Comparison of ENCODE assay signal across 8 mouse cellular contexts in genomic region chr11:51820861-51821260, GRCm38 (mm10). TPM values are rescaled to one million over a fixed set of nuclear protein-coding genes. Genes with fewer than 3 reads are reported as not detected.
A peak's percentile ranks its signal among the peaks of the same experiment; 100 is the strongest.
DNase-seq lines count a peak whose midpoint lies in the region; ATAC-seq lines count a peak whose summit lies in the region.

No protein-coding gene starts in this region.

- no peak for ATAC-seq in hindbrain, embryonic 11.5 days (ENCODE audit: low FRiP score)
- ATAC-seq in hindbrain, embryonic 16.5 days = no peak
- ATAC-seq in activated CD4-positive, CD25-positive, alpha-beta regulatory T cell, adult 4 months = peak; percentile 38
- ATAC-seq in limb, embryonic 11.5 days (ENCODE audit: insufficient number of reproducible peaks, low FRiP score, low TSS enrichment, low read depth) = no peak

- H3K9me3 ChIP-seq in hindbrain, embryonic 11.5 days (ENCODE audit: control insufficient read depth, low read length) = no peaks in the 10 kb centered on the region
- no peaks in the 10 kb centered on the region for H3K9me3 ChIP-seq in hindbrain, embryonic 16.5 days (ENCODE audit: control insufficient read depth, low read length)
- H3K9me3 ChIP-seq in limb, embryonic 11.5 days (ENCODE audit: control insufficient read depth, low read length) = no peaks in the 10 kb centered on the region

- intact Hi-C loops in heart, postnatal 36 days (cut with DNase I) = loop anchor here (1.0 kb wide), 2 partner anchors 34 to 146 kb away; partner anchors contain the start of gene Cdkn2aipnl

- no peak overlapping the region for H3K9ac ChIP-seq in hindbrain, embryonic 11.5 days (ENCODE audit: low read depth, low read length)
- no peak overlapping the region for H3K9ac ChIP-seq in hindbrain, embryonic 16.5 days (ENCODE audit: low read depth, low read length)
- H3K9ac ChIP-seq in limb, embryonic 11.5 days (ENCODE audit: low read length) = no peak overlapping the region

- H3K27ac ChIP-seq in hindbrain, embryonic 11.5 days (ENCODE audit: low read depth, low read length) = no peak overlapping the region
- no peak overlapping the region for H3K27ac ChIP-seq in hindbrain, embryonic 16.5 days (ENCODE audit: low read depth, low read length)
- no peak overlapping the region for H3K27ac ChIP-seq in limb, embryonic 11.5 days (replicated peaks; ENCODE audit: low read depth, low read length)

- H3K4me1 ChIP-seq in hindbrain, embryonic 11.5 days (replicated peaks; ENCODE audit: control insufficient read depth, insufficient read depth, low read length) = no peaks in the 10 kb centered on the region
- peaks cover 10% of the 10 kb centered on the region for H3K4me1 ChIP-seq in hindbrain, embryonic 16.5 days (ENCODE audit: control insufficient read depth, insufficient read depth, low read depth, low read length)
- no peaks in the 10 kb centered on the region for H3K4me1 ChIP-seq in limb, embryonic 11.5 days (ENCODE audit: control insufficient read depth, insufficient read depth, low read length)

- peak; percentile 84 for DNase-seq in hindbrain, embryonic 11.5 days (ENCODE audit: low spot score)
- DNase-seq in embryo, embryonic 10 days (ENCODE audit: low spot score) = peak; percentile 83
- DNase-seq in heart, postnatal 36 days = peak; percentile 81 to 87
- DNase-seq in limb, embryonic 11.5 days (ENCODE audit: low spot score) = peak; percentile 85
- DNase-seq in ovary, postnatal 10 days (ENCODE audit: low spot score) = peak; percentile 59
- DNase-seq in thymus, postnatal 0 days (ENCODE audit: low spot score) = peak; percentile 77

- WGBS in hindbrain, embryonic 11.5 days = 52% methylated on average over 11 of the region's 11 CpGs
- WGBS in hindbrain, embryonic 16.5 days = 47% methylated on average over 11 of the region's 11 CpGs
- WGBS in limb, embryonic 11.5 days = 46% methylated on average over 11 of the region's 11 CpGs

- no peak overlapping the region for H3K4me2 ChIP-seq in hindbrain, embryonic 11.5 days (replicated peaks; ENCODE audit: low read depth, low read length)
- no peak overlapping the region for H3K4me2 ChIP-seq in hindbrain, embryonic 16.5 days (ENCODE audit: low read length)
- H3K4me2 ChIP-seq in limb, embryonic 11.5 days (ENCODE audit: low read depth, severe bottlenecking) = no peak overlapping the region

- H3K27me3 ChIP-seq in hindbrain, embryonic 11.5 days (ENCODE audit: control insufficient read depth, insufficient read depth, low read length) = no peaks in the 10 kb centered on the region
- H3K27me3 ChIP-seq in hindbrain, embryonic 16.5 days (replicated peaks; ENCODE audit: control insufficient read depth, insufficient read depth, low read length) = no peaks in the 10 kb centered on the region
- H3K27me3 ChIP-seq in limb, embryonic 11.5 days (ENCODE audit: control insufficient read depth, insufficient read depth, low read length) = no peaks in the 10 kb centered on the region

- H3K4me3 ChIP-seq in hindbrain, embryonic 11.5 days (ENCODE audit: low read depth, low read length) = no peak overlapping the region
- no peak overlapping the region for H3K4me3 ChIP-seq in hindbrain, embryonic 16.5 days (ENCODE audit: low read length)
- no peak overlapping the region for H3K4me3 ChIP-seq in limb, embryonic 11.5 days (ENCODE audit: low read depth, low read length)

- H3K36me3 ChIP-seq in hindbrain, embryonic 11.5 days (ENCODE audit: control insufficient read depth, insufficient read depth, low read length) = no peaks in the 10 kb centered on the region
- peaks cover 3% of the 10 kb centered on the region; the same call in 1 of the 2 replicates for H3K36me3 ChIP-seq in hindbrain, embryonic 16.5 days (ENCODE audit: control insufficient read depth, insufficient read depth, low read length)
- H3K36me3 ChIP-seq in limb, embryonic 11.5 days (ENCODE audit: control insufficient read depth, insufficient read depth, low read length) = no peaks in the 10 kb centered on the region

RNA-seq across cellular contexts. Expression of gene Jade2, which starts 36.6 kb away (rescaled TPM):
- polyA plus RNA-seq in hindbrain, embryonic 11.5 days (2014; fragmentation: Nextera tagmentation; extraction: Ambion mirVana) = 0.34 and 0.40 TPM in 2 replicates
- 1.1 TPM in 2 replicates for polyA plus RNA-seq in hindbrain, embryonic 16.5 days (2015; fragmentation: Nextera tagmentation; extraction: Ambion mirVana)
- 10 to 100 TPM; 13.5 to 17.6 TPM for polyA plus RNA-seq in activated CD4-positive, CD25-positive, alpha-beta regulatory T cell, adult 4 months (2017; shearing (Covaris generic))
- 10 to 100 TPM in 1 of 2 experiments, 1 to 10 TPM in 1; 9.2 to 11.1 TPM for total RNA-seq in heart, postnatal 36 days (2021)
- 0.28 and 0.44 TPM in 2 replicates for polyA plus RNA-seq in limb, embryonic 11.5 days (2014; fragmentation: Nextera tagmentation; extraction: Ambion mirVana)
- 6.8 TPM in 2 replicates for polyA plus RNA-seq in thymus, postnatal 0 days (2015; fragmentation: Nextera tagmentation; extraction: Ambion mirVana)

RNA-seq across cellular contexts. Expression of gene Sar1b, which starts 57.4 kb away (rescaled TPM):
- polyA plus RNA-seq in hindbrain, embryonic 11.5 days (2014; fragmentation: Nextera tagmentation; extraction: Ambion mirVana) = 140 and 146 TPM in 2 replicates
- 207 and 222 TPM in 2 replicates for polyA plus RNA-seq in hindbrain, embryonic 16.5 days (2015; fragmentation: Nextera tagmentation; extraction: Ambion mirVana)
- polyA plus RNA-seq in activated CD4-positive, CD25-positive, alpha-beta regulatory T cell, adult 4 months (2017; shearing (Covaris generic)) = 100 to 1,000 TPM; 152 to 155 TPM
- 100 to 1,000 TPM; 127 to 135 TPM for total RNA-seq in heart, postnatal 36 days (2021)
- 89.5 and 90.5 TPM in 2 replicates for polyA plus RNA-seq in limb, embryonic 11.5 days (2014; fragmentation: Nextera tagmentation; extraction: Ambion mirVana)
- 128 and 132 TPM in 2 replicates for polyA plus RNA-seq in thymus, postnatal 0 days (2015; fragmentation: Nextera tagmentation; extraction: Ambion mirVana)

RNA-seq across cellular contexts. Expression of gene Sec24a, which starts 57.4 kb away (rescaled TPM):
- 12.7 and 16.1 TPM in 2 replicates for polyA plus RNA-seq in hindbrain, embryonic 11.5 days (2014; fragmentation: Nextera tagmentation; extraction: Ambion mirVana)
- polyA plus RNA-seq in hindbrain, embryonic 16.5 days (2015; fragmentation: Nextera tagmentation; extraction: Ambion mirVana) = 12.0 and 15.0 TPM in 2 replicates
- 10 to 100 TPM; 20.9 to 28.3 TPM for polyA plus RNA-seq in activated CD4-positive, CD25-positive, alpha-beta regulatory T cell, adult 4 months (2017; shearing (Covaris generic))
- total RNA-seq in heart, postnatal 36 days (2021) = 10 to 100 TPM; 16.4 to 16.7 TPM
- 11.4 and 13.6 TPM in 2 replicates for polyA plus RNA-seq in limb, embryonic 11.5 days (2014; fragmentation: Nextera tagmentation; extraction: Ambion mirVana)
- polyA plus RNA-seq in thymus, postnatal 0 days (2015; fragmentation: Nextera tagmentation; extraction: Ambion mirVana) = 5.8 and 7.0 TPM in 2 replicates
